Mouse (Mus musculus) frontal cortex, adult 2 months (tissue): Measurements from ENCODE around the gene Sytl1. TPM values are rescaled to one million over a fixed set of nuclear protein-coding genes. Genes with fewer than 3 reads are reported as not detected.

ENCODE experiments used
- DNase-seq, 2 experiments: peaks; one replicate each; pipeline ENCODE4 v3.0.0; 2022; ENCODE audit warnings: low spot score in 1 of 2; ENCODE audit errors: extremely low spot score in 1 of 2
- polyA plus RNA-seq: library from polyadenylated mRNA; depleted of rRNA; stranded (reverse); fragments of >200 nt; gene quantifications from 2 replicates; pipeline ENCODE4 v1.2.3, GENCODE M21; 2012; rRNA removed

Gene Sytl1
- polyA plus RNA-seq, 1 experiment: 1.2 TPM

DNA sequence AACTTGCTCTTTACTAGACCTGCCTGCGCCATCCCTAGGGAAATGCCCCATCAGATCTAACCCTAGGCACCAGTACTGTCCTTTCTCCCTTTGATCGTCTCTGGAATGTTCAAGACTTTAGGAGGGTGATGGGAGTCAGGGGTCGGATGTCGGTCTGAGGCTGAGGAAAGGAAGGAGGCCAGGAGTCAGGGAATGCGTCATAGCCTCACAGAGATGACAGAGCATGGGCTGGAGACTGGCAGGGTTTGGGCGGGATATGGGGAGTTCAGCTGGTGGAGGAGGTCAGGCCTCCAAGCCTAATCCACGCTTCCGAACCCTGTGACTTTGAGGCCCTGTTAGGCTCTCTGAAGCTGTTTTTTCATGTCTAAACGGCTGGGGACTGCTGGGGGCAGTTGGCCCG is 49.3 kb downstream of the Sytl1 start:
- DNase-seq: no peak

DNA sequence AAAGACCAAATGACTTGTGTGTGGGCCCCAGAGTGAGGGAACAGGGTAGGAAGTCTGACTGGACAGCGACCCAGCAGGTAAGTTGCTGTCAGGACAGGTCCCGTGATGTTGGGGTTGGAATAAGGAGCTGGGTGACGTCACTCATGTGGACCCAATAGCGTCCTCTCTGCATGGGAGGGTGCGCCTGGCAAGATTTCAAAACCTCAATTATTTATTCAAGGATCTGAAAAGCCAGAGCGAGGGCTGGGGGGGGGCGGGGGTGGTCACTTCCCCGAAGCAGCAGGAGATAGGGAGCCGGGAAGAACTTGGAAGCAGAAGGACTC is 49.7 kb downstream of the Sytl1 start:
- DNase-seq: peak in 1 of 2 experiments; percentile 63

DNA sequence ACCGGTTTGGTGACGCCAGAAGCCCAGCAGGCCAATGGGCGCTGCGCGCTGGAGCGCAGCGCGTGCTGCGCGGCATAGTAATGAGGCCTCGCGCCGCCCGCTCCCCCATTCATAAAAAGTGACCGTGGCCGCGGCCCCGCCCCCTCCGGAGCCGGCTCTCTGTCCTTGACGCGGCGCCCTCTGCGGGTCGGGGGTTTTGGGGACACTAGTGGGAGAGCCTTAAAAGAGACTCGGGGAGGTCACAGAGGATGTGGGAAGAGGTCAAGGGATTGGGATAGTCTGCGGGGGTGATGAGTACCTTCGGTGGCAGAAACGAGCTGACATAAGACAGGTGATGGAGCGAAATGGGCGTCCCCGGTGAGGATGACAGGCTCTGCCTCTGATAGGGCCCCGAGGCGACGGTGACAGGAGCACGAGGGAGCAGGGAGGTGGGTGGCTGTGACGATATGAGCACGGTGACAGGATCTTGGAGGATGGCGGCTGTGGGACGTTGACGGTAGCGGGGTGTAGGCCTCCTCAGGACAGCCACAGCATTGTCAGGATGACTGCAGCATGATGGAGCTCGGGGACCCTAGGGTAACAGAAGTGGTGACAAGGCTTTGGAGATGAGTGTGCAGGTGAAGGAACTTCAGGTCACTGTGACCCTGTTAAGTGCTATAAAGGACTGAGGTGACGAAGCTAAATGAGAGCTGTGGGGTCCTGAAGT is 50.2 kb downstream of the Sytl1 start:
- DNase-seq: peak in 1 of 2 experiments; percentile 86

DNA sequence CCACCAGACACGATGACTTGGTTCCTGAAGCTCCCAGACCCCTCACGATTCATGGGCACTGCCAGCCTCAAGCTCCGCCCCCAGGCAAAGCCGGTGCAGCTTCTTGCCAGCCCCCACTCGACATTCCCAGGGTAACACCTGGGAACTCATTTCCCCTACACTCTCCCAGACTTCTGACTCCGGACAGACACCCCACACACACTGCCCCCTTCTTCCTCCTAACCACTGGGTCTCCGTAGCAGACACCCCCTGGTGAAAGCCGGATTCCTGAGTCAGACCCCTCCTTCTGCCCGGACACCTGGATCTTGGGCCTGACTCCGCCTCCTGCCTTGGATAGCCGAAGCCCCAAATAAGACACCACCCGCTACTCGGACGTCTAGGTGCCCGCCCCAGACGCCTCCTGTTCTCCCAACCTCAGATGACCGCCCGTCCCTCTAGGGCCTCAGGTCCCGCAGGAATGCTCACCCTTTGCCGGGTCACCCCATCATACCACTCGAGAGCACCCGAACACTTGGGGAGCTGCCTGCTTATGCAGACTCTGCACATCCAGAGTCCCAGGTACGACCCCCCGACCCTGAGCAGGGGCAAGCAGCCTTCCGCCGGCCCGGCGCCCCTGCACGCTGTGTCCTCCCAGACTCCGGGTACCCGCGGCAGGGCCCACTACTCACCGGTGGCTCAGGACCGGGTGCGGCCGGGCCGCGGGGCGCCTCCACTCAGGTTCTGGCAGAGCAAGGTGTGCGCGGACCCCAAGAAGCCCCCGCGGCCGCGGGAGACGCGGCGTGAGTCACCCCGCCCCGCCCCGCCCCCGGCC is 51.0 kb downstream of the Sytl1 start, which contains the start of the genes Cd164l2 and Gpr3:
TSS of gene Cd164l2 (plus strand) at position 381 of the 811 bp plus-strand sequence.
TSS of gene Gpr3 (minus strand) at position 786 of the 811 bp plus-strand sequence.
- DNase-seq: peak in 1 of 2 experiments; percentile 48

DNA sequence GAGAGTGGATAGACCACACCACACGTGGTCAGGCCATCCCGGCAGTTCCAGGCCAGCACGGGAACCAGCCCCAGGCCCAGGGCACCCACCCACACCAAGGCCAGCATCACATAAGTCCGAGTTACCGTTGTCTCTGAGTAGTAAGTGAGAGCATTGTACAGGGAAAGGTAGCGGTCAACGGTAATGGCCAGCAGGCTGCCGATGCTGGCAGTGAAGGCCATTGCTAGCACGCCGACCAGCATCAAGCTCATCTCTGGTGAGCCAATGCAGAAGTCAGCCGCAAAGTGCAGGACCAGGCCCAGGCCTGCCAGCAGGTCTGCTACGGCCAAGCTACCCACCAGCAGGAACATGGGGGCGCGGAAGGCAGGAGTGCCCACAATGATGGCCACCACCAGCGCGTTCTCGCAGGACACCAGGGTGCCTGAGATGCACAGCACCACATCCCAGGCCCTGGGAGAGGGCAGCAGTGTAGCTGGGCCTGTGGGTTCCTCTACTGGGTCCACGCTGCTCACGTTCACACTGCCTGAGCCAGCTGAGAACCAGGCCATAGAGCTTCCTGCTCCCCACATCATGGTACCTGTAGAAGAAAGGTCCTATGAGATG is 52.0 kb downstream of the Sytl1 start:
- no peak for DNase-seq

- no peak for DNase-seq
Measured at GRCm38 (mm10) chr4:133210023-133210787, 52.7 kb downstream of the Sytl1 start.

- DNase-seq: peak in 1 of 2 experiments; percentile 74
Measured at GRCm38 (mm10) chr4:133209366-133209765, 53.5 kb downstream of the Sytl1 start.

DNA sequence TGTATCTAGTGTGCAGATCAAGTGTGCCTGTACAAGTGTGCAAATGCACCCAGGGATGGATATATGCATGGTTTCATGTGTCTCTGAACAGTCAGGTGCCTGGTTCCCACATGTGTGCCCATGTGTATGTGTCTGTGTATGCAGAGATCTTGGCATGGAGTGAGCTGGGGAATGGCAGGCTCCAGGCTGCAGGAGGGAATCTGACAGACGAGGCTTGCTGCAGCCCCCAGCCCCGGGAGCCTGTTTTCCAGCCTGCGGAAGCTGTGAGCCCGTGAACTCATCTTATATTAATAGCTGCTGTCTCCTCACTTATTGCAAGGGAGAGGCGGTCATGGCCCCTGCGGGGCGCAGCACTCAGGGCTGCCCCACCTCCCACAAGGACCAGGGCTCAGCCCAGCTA is 58.5 kb downstream of the Sytl1 start:
- DNase-seq: no peak

GRCm38 (mm10) chr4:133203591-133203990 is 59.3 kb downstream of the Sytl1 start:
- no peak for DNase-seq

Other genes starting within 250 kb of the Sytl1 start
- gene Wasf2, start 132.6 kb downstream of the Sytl1 start, polyA plus RNA-seq: 14.2 and 16.3 TPM in 2 replicates
- 8.1 and 9.9 TPM in 2 replicates for gene Cd164l2, start 51.0 kb downstream of the Sytl1 start, polyA plus RNA-seq
- gene Gpr3, start 50.6 kb downstream of the Sytl1 start, polyA plus RNA-seq: 8.9 and 14.7 TPM in 2 replicates
- gene Map3k6, start 22.3 kb downstream of the Sytl1 start, polyA plus RNA-seq: 3.9 and 4.0 TPM in 2 replicates
- gene Tmem222, start 14.7 kb upstream of the Sytl1 start, polyA plus RNA-seq: 152 and 156 TPM in 2 replicates
- gene Wdtc1, start 90.4 kb upstream of the Sytl1 start, polyA plus RNA-seq: 43.0 and 46.2 TPM in 2 replicates
- gene Slc9a1, start 106.6 kb upstream of the Sytl1 start, polyA plus RNA-seq: 43.5 and 43.9 TPM in 2 replicates
- gene Tent5b, start 217.0 kb upstream of the Sytl1 start, polyA plus RNA-seq: 0.08 TPM in 2 replicates
- gene Trnp1, start 235.4 kb upstream of the Sytl1 start, polyA plus RNA-seq: 134 and 162 TPM in 2 replicates